Mouse (Mus musculus) thymus, adult 2 months (tissue): Measurements from ENCODE around the gene Nup107. TPM values are rescaled to one million over a fixed set of nuclear protein-coding genes. Genes with fewer than 3 reads are reported as not detected.

Experiments used
- DNase-seq: peaks from one replicate; pipeline ENCODE4 v3.0.0; 2021
- H3K27ac ChIP-seq: fragments of 200-500 bp; 2 replicates; pipeline ENCODE4 v1.5.1; 2012; ENCODE audit warnings: low read length, control low read depth; ENCODE audit not compliant: control insufficient read depth, insufficient read depth
- H3K27me3 ChIP-seq: fragments of 200-500 bp; 2 replicates; pipeline ENCODE4 v1.6.1; 2012; ENCODE audit warnings: mild to moderate bottlenecking, low read length, moderate library complexity, mixed read lengths; ENCODE audit not compliant: control insufficient read depth, insufficient read depth
- H3K36me3 ChIP-seq: fragments of 200-500 bp; 2 replicates; pipeline ENCODE4 v1.6.1; 2012; ENCODE audit warnings: mild to moderate bottlenecking, low read length, moderate library complexity; ENCODE audit not compliant: control insufficient read depth, insufficient read depth
- H3K4me1 ChIP-seq: fragments of 200-500 bp; replicated peaks from 2 replicates; pipeline ENCODE4 v1.6.1; 2012; ENCODE audit warnings: low read length; ENCODE audit not compliant: control insufficient read depth, insufficient read depth
- H3K4me3 ChIP-seq: fragments of 200-500 bp; 2 replicates; pipeline ENCODE4 v1.5.1; 2012; ENCODE audit warnings: mild to moderate bottlenecking, low read length, control low read depth, moderate library complexity; ENCODE audit not compliant: control insufficient read depth, insufficient read depth
- CTCF ChIP-seq: fragments of 200-500 bp; IDR thresholded peaks from 2 replicates; pipeline ENCODE4 v1.5.1; 2012; ENCODE audit warnings: mild to moderate bottlenecking, control low read depth, low read length, moderate library complexity, borderline replicate concordance; ENCODE audit not compliant: control insufficient read depth, poor library complexity, insufficient read depth; ENCODE audit errors: extremely low read depth
- POLR2A ChIP-seq: fragments of 200-500 bp; IDR thresholded peaks from 2 replicates; pipeline ENCODE4 v1.6.1; 2012; ENCODE audit warnings: mild to moderate bottlenecking, low read length, control low read depth, moderate library complexity; ENCODE audit not compliant: control insufficient read depth, poor library complexity, insufficient read depth; ENCODE audit errors: extremely low read depth
- WGBS: fragments of 180-500 bp; shearing (Covaris S2); methylation state at CpG from one replicate; pipeline ENCODE4 v1.1.7; 2018; 5-methylcytosine and 5-hydroxymethylcytosine counted together
- polyA plus RNA-seq: library from polyadenylated mRNA; depleted of rRNA; stranded (reverse); fragments of >200 nt; gene quantifications from 2 replicates; pipeline ENCODE4 v1.2.3, GENCODE M21; 2012

Nup107 gene
- polyA plus RNA-seq, 1 experiment, result 21.4 TPM

GRCm38 (mm10) chr10:117790011-117790410 is 2.5 kb downstream of the Nup107 start:
- no peak for DNase-seq
- Histone ChIP-seq H3K4me3 (no peak overlapping the region), H3K27me3 (no peaks in the 10 kb centered on the region), H3K27ac (no peak overlapping the region), H3K4me1 (peaks cover 10% of the 10 kb centered on the region), H3K36me3 (peaks cover 22% of the 10 kb centered on the region)
- WGBS, result 100% methylated on average over 1 of the region's 1 CpGs
- TF ChIP-seq CTCF (no peak), POLR2A (no peak)

GRCm38 (mm10) chr10:117784646-117785045 is 7.9 kb downstream of the Nup107 start:
- Histone ChIP-seq H3K36me3 (peaks cover 57% of the 10 kb centered on the region), H3K27ac (no peak overlapping the region), H3K27me3 (no peaks in the 10 kb centered on the region), H3K4me1 (peaks cover 2% of the 10 kb centered on the region; the same call in 1 of the 2 replicates), H3K4me3 (no peak overlapping the region)
- no peak for TF ChIP-seq POLR2A
- no peak for TF ChIP-seq CTCF
- DNase-seq, result peak; percentile 32
- 14% methylated on average over 7 of the region's 7 CpGs for WGBS

- 97% methylated on average over 13 of the region's 13 CpGs for WGBS
- 0 out of 2 replicates have a peak overlapping the region, but pooled peaks have one; percentile 28 for H3K27ac ChIP-seq
- no peak overlapping the region for H3K4me3 ChIP-seq
- peaks cover 2% of the 10 kb centered on the region; the same call in 1 of the 2 replicates for H3K4me1 ChIP-seq
- no peaks in the 10 kb centered on the region for H3K27me3 ChIP-seq
- TF ChIP-seq CTCF (no peak), POLR2A (no peak)
- DNase-seq, result no peak
- H3K36me3 ChIP-seq, result peaks cover 63% of the 10 kb centered on the region
Measured at GRCm38 (mm10) chr10:117783786-117784420, 8.6 kb downstream of the Nup107 start.

GRCm38 (mm10) chr10:117782491-117783260 is 9.8 kb downstream of the Nup107 start:
- no peak overlapping the region for H3K27ac ChIP-seq
- H3K36me3 ChIP-seq, result peaks cover 72% of the 10 kb centered on the region
- peaks cover 2% of the 10 kb centered on the region; the same call in 1 of the 2 replicates for H3K4me1 ChIP-seq
- no peak for DNase-seq
- no peaks in the 10 kb centered on the region for H3K27me3 ChIP-seq
- TF ChIP-seq CTCF (no peak), POLR2A (no peak)
- 97% methylated on average over 14 of the region's 14 CpGs for WGBS
- H3K4me3 ChIP-seq, result no peak overlapping the region

- no peak for TF ChIP-seq CTCF
- no peak for TF ChIP-seq POLR2A
- Histone ChIP-seq H3K4me3 (no peak overlapping the region), H3K27me3 (no peaks in the 10 kb centered on the region), H3K4me1 (peaks cover 2% of the 10 kb centered on the region; the same call in 1 of the 2 replicates), H3K27ac (no peak overlapping the region), H3K36me3 (peaks cover 72% of the 10 kb centered on the region)
- WGBS, result 100% methylated on average over 2 of the region's 2 CpGs
- DNase-seq, result no peak
Measured at GRCm38 (mm10) chr10:117782056-117782455, 10.4 kb downstream of the Nup107 start.

GRCm38 (mm10) chr10:117781021-117781725 is 11.3 kb downstream of the Nup107 start:
- Histone ChIP-seq H3K27ac (no peak overlapping the region), H3K4me1 (peaks cover 2% of the 10 kb centered on the region; the same call in 1 of the 2 replicates), H3K27me3 (no peaks in the 10 kb centered on the region), H3K36me3 (peaks cover 73% of the 10 kb centered on the region), H3K4me3 (no peak overlapping the region)
- WGBS, result 97% methylated on average over 17 of the region's 17 CpGs
- no peak for TF ChIP-seq POLR2A
- no peak for TF ChIP-seq CTCF
- DNase-seq, result no peak
